Comparison of ENCODE assay signal across 22 mouse cellular contexts in genomic region chr11:97937469-97938105, GRCm38 (mm10). TPM values are rescaled to one million over a fixed set of nuclear protein-coding genes. Genes with fewer than 3 reads are reported as not detected.
DNase-seq lines count a peak whose midpoint lies in the region; ATAC-seq and TF ChIP-seq lines count a peak whose summit lies in the region.
"Had no signal": no experiment of that assay in that cellular context is flagged by ENCODE, and none has a peak within 500 bp of the region (broad histone marks: within the 10 kb centered on the region; RNA-seq: fewer than 3 reads in every experiment).

No protein-coding gene starts in this region.

- no peak overlapping the region for H3K9ac ChIP-seq in kidney, postnatal 0 days (ENCODE audit: low read depth, low read length)
- H3K9ac ChIP-seq: embryonic facial prominence, embryonic 13.5 days; forebrain, embryonic 12.5 days; forebrain, postnatal 0 days; hindbrain, embryonic 14.5 days; liver, embryonic 15.5 days; lung, embryonic 15.5 days; midbrain, embryonic 12.5 days had no signal

- WGBS in kidney, postnatal 0 days: 39% methylated on average over 2 of the region's 2 CpGs

- H3K27me3 ChIP-seq in kidney, postnatal 0 days (ENCODE audit: insufficient read depth, low read length): no peaks in the 10 kb centered on the region
- H3K27me3 ChIP-seq: embryonic facial prominence, embryonic 13.5 days; liver, embryonic 15.5 days; lung, embryonic 15.5 days had no signal

- no peak overlapping the region for H3K4me2 ChIP-seq in kidney, postnatal 0 days (ENCODE audit: low read length)
- H3K4me2 ChIP-seq: embryonic facial prominence, embryonic 13.5 days; forebrain, embryonic 12.5 days; hindbrain, embryonic 14.5 days; liver, embryonic 15.5 days; lung, embryonic 15.5 days; midbrain, embryonic 12.5 days had no signal

- no peak overlapping the region for H3K4me3 ChIP-seq in gastrocnemius, adult 2 months
- H3K4me3 ChIP-seq in kidney, postnatal 0 days (replicated peaks; ENCODE audit: low read depth, low read length): no peak overlapping the region
- H3K4me3 ChIP-seq: embryonic facial prominence, embryonic 13.5 days; erythroblast, embryonic 14.5 days; forebrain, embryonic 12.5 days; heart, adult 2 months; liver, embryonic 15.5 days; lung, embryonic 15.5 days; midbrain, embryonic 12.5 days had no signal

- no peak for ATAC-seq in kidney, postnatal 0 days (replicated peaks; ENCODE audit: low FRiP score, low read depth)
- ATAC-seq: forebrain, postnatal 0 days; intestine, postnatal 0 days had no signal

- intact Hi-C loops in gastrocnemius, adult 2 months (cut with DNase I): loop anchor here (2.0 to 5.0 kb wide), 2 partner anchors 35 to 49 kb away; partner anchors contain the start of gene Plxdc1

- H3K36me3 ChIP-seq in kidney, postnatal 0 days (ENCODE audit: insufficient read depth, low read length): no peaks in the 10 kb centered on the region
- H3K36me3 ChIP-seq: embryonic facial prominence, embryonic 13.5 days; forebrain, embryonic 12.5 days; liver, embryonic 15.5 days; lung, embryonic 15.5 days; midbrain, embryonic 12.5 days had no signal

- DNase-seq in gastrocnemius, adult 2 months: no peak
- no peak for DNase-seq in gastrocnemius, adult 18-20 months (ENCODE audit: low spot score)
- DNase-seq in kidney, postnatal 0 days (ENCODE audit: low spot score): peak; percentile 15
- DNase-seq in kidney, postnatal 14 days: no peak
- DNase-seq in 3134 (ENCODE audit: extremely low read depth, insufficient read length, low spot score): peak; percentile 29
- peak; percentile 16 for DNase-seq in Muller cell, postnatal 12 days (ENCODE audit: inconsistent ontology term)
- no peak for DNase-seq in B cell, adult 2 months
- DNase-seq in right cerebral cortex, postnatal 36 days (ENCODE audit: low spot score in 2 of 2): no peak
- DNase-seq: cerebellum, adult 11 months; cerebellum, adult 9-10 months; gastrocnemius, postnatal 25 days; layer of hippocampus, postnatal 36 days had no signal

- H3K9me3 ChIP-seq in kidney, postnatal 0 days (replicated peaks; ENCODE audit: low read length): no peaks in the 10 kb centered on the region
- H3K9me3 ChIP-seq: embryonic facial prominence, embryonic 13.5 days; forebrain, embryonic 12.5 days; liver, embryonic 15.5 days; lung, embryonic 15.5 days; midbrain, embryonic 12.5 days had no signal

- TF ChIP-seq CTCF in gastrocnemius, adult 2 months (IDR thresholded peaks at IDR 0.05): no peak
- no peak for TF ChIP-seq CTCF in kidney, postnatal 0 days (IDR thresholded peaks at IDR 0.05; ENCODE audit: low read depth)

- H3K27ac ChIP-seq in gastrocnemius, adult 2 months: peak overlapping the region; percentile 24; the same call in 1 of the 2 replicates
- no peak overlapping the region for H3K27ac ChIP-seq in kidney, postnatal 0 days
- H3K27ac ChIP-seq: embryonic facial prominence, embryonic 13.5 days; forebrain, embryonic 12.5 days; heart, adult 2 months; hindbrain, embryonic 14.5 days; liver, embryonic 15.5 days; lung, embryonic 15.5 days; midbrain, embryonic 12.5 days had no signal

- H3K4me1 ChIP-seq in kidney, postnatal 0 days (replicated peaks; ENCODE audit: insufficient read depth, low read length): no peaks in the 10 kb centered on the region
- H3K4me1 ChIP-seq: forebrain, embryonic 12.5 days; lung, embryonic 15.5 days; midbrain, embryonic 12.5 days had no signal

RNA-seq across cellular contexts. Expression of gene Plxdc1, which starts 48.7 kb away (rescaled TPM):
- total RNA-seq in gastrocnemius, adult 2 months (2021): 1 to 10 TPM; 3.0 to 3.1 TPM
- total RNA-seq in gastrocnemius, adult 18-20 months (2021): 1 to 10 TPM; 2.1 to 2.6 TPM
- 1.8 and 2.1 TPM in 2 replicates for polyA plus RNA-seq in kidney, postnatal 0 days (2015; fragmentation: Nextera tagmentation; extraction: Ambion mirVana)

RNA-seq across cellular contexts. Expression of gene Fbxo47, which starts 53.6 kb away (rescaled TPM):
- total RNA-seq in gastrocnemius, adult 2 months (2021): under 1 TPM; 0.14 to 0.20 TPM
- under 1 TPM; 0.16 to 0.38 TPM for total RNA-seq in gastrocnemius, adult 18-20 months (2021)
- 0.61 and 0.95 TPM in 2 replicates for polyA plus RNA-seq in kidney, postnatal 0 days (2015; fragmentation: Nextera tagmentation; extraction: Ambion mirVana)
- polyA plus RNA-seq: erythroblast, embryonic 14.5 days had no signal

RNA-seq across cellular contexts. Expression of gene Arl5c, which starts 58.4 kb away (rescaled TPM):
- under 1 TPM; 0.31 to 0.47 TPM for total RNA-seq in gastrocnemius, adult 2 months (2021)
- total RNA-seq in gastrocnemius, adult 18-20 months (2021): under 1 TPM in 1 of 2 experiments, not detected in 1; 0.26 TPM
- 2.0 and 3.1 TPM in 2 replicates for polyA plus RNA-seq in kidney, postnatal 0 days (2015; fragmentation: Nextera tagmentation; extraction: Ambion mirVana)
- polyA plus RNA-seq: erythroblast, embryonic 14.5 days had no signal

Comparison
In these comparisons a context has a peak if more than half of its experiments do, and no peak if none do; other contexts are left out.
1. DNase-seq: peak in kidney, postnatal 0 days (single experiment), 3134 (single experiment) and Muller cell, postnatal 12 days (single experiment); none in gastrocnemius, adult 2 months (single experiment), gastrocnemius, adult 18-20 months (single experiment), kidney, postnatal 14 days (single experiment), B cell, adult 2 months (0 of 2) and right cerebral cortex, postnatal 36 days (0 of 2).